Mouse (Mus musculus) spleen, adult 2 months (tissue): ENCODE data around the gene Jund.

Experiments
- CTCF ChIP-seq: fragments of 200-500 bp; IDR thresholded peaks from 2 replicates; pipeline ENCODE4 v1.5.1; 2011; ENCODE audit warnings: mild to moderate bottlenecking, inconsistent platforms; ENCODE audit not compliant: insufficient read depth, insufficient read length, insufficient replicate concordance; ENCODE audit errors: extremely low read depth
- POLR2A ChIP-seq: fragments of 200-500 bp; IDR thresholded peaks from 2 replicates; pipeline ENCODE4 v1.6.1; 2011; ENCODE audit warnings: low read depth, low read length, inconsistent platforms

GRCm38 (mm10) chr8:70699116-70699833, 526 bp downstream of the Jund start:
- no peak for TF ChIP-seq POLR2A
- TF ChIP-seq CTCF = no peak
